Mouse (Mus musculus) liver, postnatal 0 days (tissue): ENCODE data around the gene Osbpl8. TPM values are rescaled to one million over a fixed set of nuclear protein-coding genes. Genes with fewer than 3 reads are reported as not detected.

Experiments used
- ATAC-seq: fragments of 200-750 bp; cut with Nextera tagmentation; 2 replicates; pipeline ENCODE4 v1.8.0; 2017; ENCODE audit warnings: mild to moderate bottlenecking, moderate library complexity
- DNase-seq: peaks from one replicate; pipeline ENCODE4 v3.0.0-alpha.2; 2016
- H3K27ac ChIP-seq: fragments of 300-500 bp; sonication (generic); 2 replicates; pipeline ENCODE4 v1.5.1; 2014; ENCODE audit warnings: antibody characterized with exemption, moderate library complexity, mild to moderate bottlenecking, low read depth
- H3K27me3 ChIP-seq: fragments of 300-500 bp; sonication (generic); 2 replicates; pipeline ENCODE4 v1.6.1; 2014; ENCODE audit warnings: low read length, control low read depth, mixed read lengths; ENCODE audit not compliant: insufficient read depth
- H3K36me3 ChIP-seq: fragments of 300-500 bp; sonication (generic); replicated peaks from 2 replicates; pipeline ENCODE4 v1.6.1; 2014; ENCODE audit warnings: mild to moderate bottlenecking, control low read depth, low read length, moderate library complexity, mixed read lengths; ENCODE audit not compliant: insufficient read depth
- H3K4me1 ChIP-seq: fragments of 300-500 bp; sonication (generic); 2 replicates; pipeline ENCODE4 v1.6.1; 2014; ENCODE audit warnings: antibody characterized with exemption, mild to moderate bottlenecking, control low read depth; ENCODE audit not compliant: insufficient read depth
- H3K4me2 ChIP-seq: fragments of 300-500 bp; sonication (generic); 2 replicates; pipeline ENCODE4 v1.6.1; 2014; ENCODE audit warnings: low read depth, mild to moderate bottlenecking, low read length, moderate library complexity, mixed read lengths
- H3K4me3 ChIP-seq: fragments of 300-500 bp; sonication (generic); 2 replicates; pipeline ENCODE4 v1.5.1; 2014; ENCODE audit warnings: low read depth, low read length
- H3K9ac ChIP-seq: fragments of 300-500 bp; sonication (generic); replicated peaks from 2 replicates; pipeline ENCODE4 v1.6.1; 2014; ENCODE audit warnings: mild to moderate bottlenecking, moderate library complexity
- H3K9me3 ChIP-seq: fragments of 300-500 bp; sonication (generic); 2 replicates; pipeline ENCODE4 v1.6.1; 2016; ENCODE audit warnings: mild to moderate bottlenecking, control low read depth, low read length, mixed read lengths
- CTCF ChIP-seq: sonication (generic); IDR thresholded peaks from 2 replicates; pipeline ENCODE4 v1.5.1; 2016; ENCODE audit warnings: antibody characterized with exemption, low read depth
- EP300 ChIP-seq: IDR thresholded peaks from 2 replicates; pipeline ENCODE4 v1.6.1; 2016; ENCODE audit warnings: antibody characterized with exemption, low read depth, mild to moderate bottlenecking
- WGBS: fragments of 180-500 bp; shearing (Covaris S2); extraction: QIAGEN DNeasy Blood & Tissue Kit; methylation state at CpG from one replicate; pipeline ENCODE4 v1.1.7; 2014; ENCODE audit not compliant: insufficient replicate concordance; 5-methylcytosine and 5-hydroxymethylcytosine counted together
- polyA plus RNA-seq: library from polyadenylated mRNA; unstranded; fragments of >200 nt; fragmentation: Nextera tagmentation; extraction: Ambion mirVana; gene quantifications from 2 replicates; pipeline ENCODE4 v1.2.1, GENCODE M21; 2015

Osbpl8 gene
- polyA plus RNA-seq, 1 experiment from 2014 or later, result 5.6 TPM

- H3K9me3 ChIP-seq, result no peaks in the 10 kb centered on the region
Observed at GRCm38 (mm10) chr10:111339296-111339695, 174.7 kb downstream of the Osbpl8 start.

GRCm38 (mm10) chr10:111341761-111342160 lies 177.2 kb downstream of the Osbpl8 start:
- ATAC-seq (no peak), DNase-seq (no peak)
- Histone ChIP-seq H3K27me3 (no peaks in the 10 kb centered on the region), H3K4me3 (no peak overlapping the region), H3K36me3 (no peaks in the 10 kb centered on the region), H3K9ac (no peak overlapping the region), H3K27ac (no peak overlapping the region), H3K9me3 (no peaks in the 10 kb centered on the region), H3K4me2 (no peak overlapping the region), H3K4me1 (no peaks in the 10 kb centered on the region)
- WGBS, result 75% methylated on average over 7 of the region's 7 CpGs
- no peak for TF ChIP-seq CTCF
- no peak for TF ChIP-seq EP300

More at GRCm38 (mm10) chr10:111339296-111339695, 174.7 kb downstream of the Osbpl8 start:
- DNase-seq, result no peak
- 78% methylated on average over 11 of the region's 11 CpGs for WGBS
- Histone ChIP-seq H3K27me3 (no peaks in the 10 kb centered on the region), H3K9ac (no peak overlapping the region), H3K27ac (no peak overlapping the region), H3K4me1 (peaks cover 6% of the 10 kb centered on the region; the same call in 1 of the 2 replicates), H3K36me3 (no peaks in the 10 kb centered on the region), H3K4me2 (no peak overlapping the region), H3K4me3 (no peak overlapping the region)
- ATAC-seq, result no peak
- TF ChIP-seq CTCF (no peak), EP300 (no peak)

- no peaks in the 10 kb centered on the region for H3K36me3 ChIP-seq
- no peak for TF ChIP-seq EP300
- no peak for TF ChIP-seq CTCF
- H3K4me1 ChIP-seq, result no peaks in the 10 kb centered on the region
- DNase-seq (no peak), ATAC-seq (no peak)
- H3K4me3 ChIP-seq, result no peak overlapping the region
- no peak overlapping the region for H3K27ac ChIP-seq
- no peak overlapping the region for H3K4me2 ChIP-seq
- 74% methylated on average over 5 of the region's 5 CpGs for WGBS
- H3K27me3 ChIP-seq, result no peaks in the 10 kb centered on the region
- no peak overlapping the region for H3K9ac ChIP-seq
- no peaks in the 10 kb centered on the region for H3K9me3 ChIP-seq
Observed at GRCm38 (mm10) chr10:111343555-111343954, 179.0 kb downstream of the Osbpl8 start.

Other genes starting within 250 kb of the Osbpl8 start
- gene Csrp2, start 245.0 kb upstream of the Osbpl8 start, polyA plus RNA-seq, result 19.2 and 21.2 TPM in 2 replicates
- gene Zdhhc17, start 154.6 kb upstream of the Osbpl8 start, polyA plus RNA-seq, result 4.1 and 4.9 TPM in 2 replicates
- 2.0 TPM in 2 replicates for gene Bbs10, start 133.9 kb downstream of the Osbpl8 start, polyA plus RNA-seq